Comparison of ENCODE assay signal across 8 mouse cellular contexts in the genomic region with DNA sequence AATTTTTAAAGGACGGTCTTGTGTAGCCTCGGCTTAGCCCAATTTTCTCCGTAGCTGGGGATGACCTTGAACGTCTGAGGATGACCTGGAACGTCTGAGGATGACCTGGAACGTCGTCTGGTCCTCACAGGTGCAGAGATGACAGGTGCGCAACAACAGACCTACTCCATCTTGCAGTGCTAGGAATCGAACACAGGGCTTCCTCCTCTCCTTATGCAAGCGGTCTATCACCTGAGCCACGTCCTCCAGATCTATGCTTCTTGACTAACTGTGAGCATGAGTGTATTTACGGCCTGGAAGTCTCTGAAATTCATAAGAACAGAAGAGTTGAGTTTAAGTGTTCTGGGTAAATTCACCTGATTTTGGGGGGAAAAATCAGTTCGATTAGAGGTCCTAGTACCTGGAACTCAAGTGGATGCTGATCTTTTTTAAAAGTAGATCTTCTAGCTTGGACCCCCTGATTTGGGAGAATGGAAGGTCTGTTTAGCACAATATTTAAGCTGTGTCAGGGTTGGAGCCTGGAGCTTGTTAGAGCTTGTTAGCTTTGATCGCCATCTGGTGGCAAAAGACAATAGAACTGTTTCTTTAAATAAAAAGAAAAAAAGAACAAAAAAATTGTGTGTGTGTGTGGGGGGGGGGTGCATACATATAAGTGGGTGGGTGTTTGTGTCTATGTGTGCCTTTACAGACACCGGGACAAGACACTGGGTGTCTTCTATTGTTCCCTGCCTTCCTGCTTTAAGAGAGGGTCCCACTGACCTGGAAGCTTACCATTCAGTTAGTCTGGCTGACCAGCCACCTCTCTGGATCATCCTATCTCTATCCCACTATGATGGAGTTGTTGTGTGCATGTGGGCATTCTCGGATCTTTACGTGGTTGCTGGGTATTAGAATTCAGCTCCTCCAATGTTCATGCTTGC. TPM values are rescaled to one million over a fixed set of nuclear protein-coding genes. Genes with fewer than 3 reads are reported as not detected.
DNase-seq lines count a peak whose midpoint lies in the region; ATAC-seq lines count a peak whose summit lies in the region.

No protein-coding gene starts in this region.

- H3K9me3 ChIP-seq in midbrain, embryonic 16.5 days (replicated peaks; ENCODE audit: control insufficient read depth, low read length, poor library complexity, severe bottlenecking) = no peaks in the 10 kb centered on the region

- H3K27ac ChIP-seq in midbrain, embryonic 16.5 days (ENCODE audit: low read length) = no peak overlapping the region

- H3K9ac ChIP-seq in midbrain, embryonic 16.5 days (ENCODE audit: low read depth, low read length) = no peak overlapping the region

- no peak overlapping the region for H3K4me2 ChIP-seq in midbrain, embryonic 16.5 days (ENCODE audit: low read length)

- intact Hi-C loops in left cerebral cortex, postnatal 10 days (cut with DNase I) = loop anchor here (1.0 to 10.0 kb wide), 4 partner anchors 216 to 609 kb away; no protein-coding TSS in a partner anchor
- intact Hi-C loops in gastrocnemius, postnatal 36 days (cut with DNase I) = loop anchor here (5.0 to 10.0 kb wide), 2 partner anchors 309 to 536 kb away; no protein-coding TSS in a partner anchor

- no peaks in the 10 kb centered on the region for H3K36me3 ChIP-seq in midbrain, embryonic 16.5 days (ENCODE audit: control insufficient read depth, insufficient read depth, low read length)

- peak; percentile 74 for ATAC-seq in midbrain, embryonic 16.5 days

- H3K4me1 ChIP-seq in midbrain, embryonic 16.5 days (ENCODE audit: control insufficient read depth, insufficient read depth, low read length) = peaks cover 3% of the 10 kb centered on the region; the same call in 1 of the 2 replicates

- 77% methylated on average over 17 of the region's 17 CpGs for WGBS in midbrain, embryonic 16.5 days

- DNase-seq in cerebellum, postnatal 10 days = peak; percentile 55 to 68
- no peak for DNase-seq in cerebellum, adult 8-10 months
- DNase-seq in left cerebral cortex, postnatal 10 days (ENCODE audit: extremely low spot score in 1 of 2, low spot score in 2 of 2) = peak; percentile 36
- no peak for DNase-seq in left cerebral cortex, adult 11 months (ENCODE audit: low spot score)
- DNase-seq in embryo, embryonic 10.5 days (ENCODE audit: low spot score) = peak; percentile 83
- no peak for DNase-seq in testis, postnatal 10 days (ENCODE audit: low spot score)
- DNase-seq in gastrocnemius, postnatal 36 days = no peak

- H3K27me3 ChIP-seq in midbrain, embryonic 16.5 days (ENCODE audit: control insufficient read depth, insufficient read depth, low read depth, low read length) = no peaks in the 10 kb centered on the region

- H3K4me3 ChIP-seq in midbrain, embryonic 16.5 days (ENCODE audit: low read depth, low read length) = no peak overlapping the region

RNA-seq across cellular contexts. Expression of a gene that starts 45.5 kb away (rescaled TPM):
- total RNA-seq in left cerebral cortex, postnatal 10 days (2021) = 1 to 10 TPM; 8.0 to 9.0 TPM
- 8.2 and 8.3 TPM in 2 replicates for polyA plus RNA-seq in midbrain, embryonic 16.5 days (2015; fragmentation: Nextera tagmentation; extraction: Ambion mirVana)
- total RNA-seq in gastrocnemius, postnatal 36 days (2021) = 10 to 100 TPM; 12.2 to 13.8 TPM

Comparison
In these comparisons a context has a peak if more than half of its experiments do, and no peak if none do; other contexts are left out.
1. DNase-seq: peak in cerebellum, postnatal 10 days (2 of 2), left cerebral cortex, postnatal 10 days (2 of 2) and embryo, embryonic 10.5 days (single experiment); none in cerebellum, adult 8-10 months (single experiment), left cerebral cortex, adult 11 months (single experiment), testis, postnatal 10 days (single experiment) and gastrocnemius, postnatal 36 days (0 of 2).